Mouse (Mus musculus): ENCODE results near the gene Spata31d1d. TPM values are rescaled to one million over a fixed set of nuclear protein-coding genes. Genes with fewer than 3 reads are reported as not detected.
"Not testable (repeated sequence)": the region's sequence is repeated elsewhere in the genome, so short reads cannot be mapped to it uniquely, and the experiment has no call there.

Gene Spata31d1d
- total RNA-seq, 2 experiments from 2014 or later: not detected

- intact Hi-C loops (cut with DNase I); DNase-seq: not testable (repeated sequence)
These were observed 2.8 kb upstream of the Spata31d1d start for GRCm38 (mm10) chr13:59734347-59734746.

GRCm38 (mm10) chr13:59733936-59734335, 2.4 kb upstream of the Spata31d1d start:
- DNase-seq: no peak
- intact Hi-C loops (cut with DNase I): no loop called here

DNA sequence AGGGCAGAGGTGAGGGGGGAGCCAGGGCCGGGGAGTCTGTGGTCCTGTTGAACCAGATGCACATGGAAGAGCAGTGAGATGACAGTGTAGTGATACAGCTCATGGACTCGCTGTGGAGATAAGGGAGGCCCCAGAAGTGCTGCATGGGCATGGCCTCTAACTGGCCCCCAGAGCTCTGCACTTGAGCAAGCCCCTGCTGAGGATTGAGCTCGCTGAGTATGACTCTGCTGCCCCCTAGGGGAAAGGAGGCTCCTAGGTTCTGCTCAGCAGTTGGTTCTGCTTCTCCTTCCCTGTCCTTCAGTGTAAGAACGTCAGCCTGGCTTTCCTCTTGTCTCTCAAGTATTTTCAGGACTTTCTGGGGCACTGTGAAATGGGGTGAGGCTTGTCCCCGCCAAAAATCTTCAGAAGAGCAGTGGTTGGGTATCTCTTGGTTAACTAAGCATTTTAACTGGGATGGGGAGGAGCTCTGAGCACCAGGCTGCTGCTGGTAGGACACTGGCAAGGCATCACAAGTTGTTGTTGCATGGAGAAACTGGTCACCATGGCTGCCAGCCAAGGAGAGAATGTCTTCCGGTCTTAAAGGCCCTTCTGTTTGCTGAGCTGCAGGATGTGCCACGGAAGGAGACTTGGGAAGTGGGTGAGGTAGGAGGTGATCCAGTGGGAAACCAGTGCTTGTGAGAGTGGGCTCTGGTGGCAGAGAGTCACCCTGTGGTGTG, 3.0 kb downstream of the Spata31d1d start:
- DNase-seq: peak; percentile 89 to 92
- intact Hi-C loops (cut with DNase I): loop anchor here (2.0 to 5.0 kb wide), 4 partner anchors 101 to 1091 kb away; no protein-coding TSS in a partner anchor

- intact Hi-C loops (cut with DNase I): loop anchor here (5.0 kb wide), 3 partner anchors 99 to 1089 kb away; no protein-coding TSS in a partner anchor
- no peak for DNase-seq
These were observed 5.2 kb downstream of the Spata31d1d start for GRCm38 (mm10) chr13:59726139-59726867.

GRCm38 (mm10) chr13:59722089-59722488, 9.5 kb downstream of the Spata31d1d start:
- intact Hi-C loops (cut with DNase I): loop anchor here (5.0 kb wide), 1 partner anchor 75 kb away; no protein-coding TSS in a partner anchor
- DNase-seq: not testable (repeated sequence)

DNA sequence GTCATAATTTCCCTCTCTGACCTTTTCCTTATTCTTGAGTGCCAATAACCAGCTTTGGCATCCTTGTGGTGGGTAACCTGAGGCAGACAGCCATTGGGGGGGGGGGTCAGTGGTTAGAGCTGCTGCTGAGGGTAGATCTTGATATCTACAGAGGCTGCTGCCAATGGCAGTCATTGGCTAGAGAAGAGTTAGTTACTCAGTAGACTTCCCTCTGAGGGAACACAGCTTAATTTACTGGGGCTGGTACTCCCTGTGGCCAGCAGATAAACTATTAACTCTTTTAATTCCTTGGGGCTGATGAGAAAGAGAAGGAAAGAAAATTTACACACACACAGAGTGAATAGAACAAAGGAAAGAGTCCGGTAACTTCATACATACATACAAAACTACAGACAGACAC, 12.1 kb downstream of the Spata31d1d start:
- no peak for DNase-seq
- intact Hi-C loops (cut with DNase I): no loop called here

GRCm38 (mm10) chr13:59718857-59719440, 12.6 kb downstream of the Spata31d1d start:
- DNase-seq: peak; percentile 27 to 36
- intact Hi-C loops (cut with DNase I): not testable (repeated sequence)

- DNase-seq: no peak
These were observed 17.8 kb downstream of the Spata31d1d start for GRCm38 (mm10) chr13:59713710-59714109.

GRCm38 (mm10) chr13:59711984-59712383, 19.6 kb downstream of the Spata31d1d start, which contains the start of gene Spata31d1b:
Gene Spata31d1b (plus strand): TSS chr13:59712284.
- intact Hi-C loops (cut with DNase I); DNase-seq: not testable (repeated sequence)

More at GRCm38 (mm10) chr13:59713710-59714109, 17.8 kb downstream of the Spata31d1d start:
- intact Hi-C loops (cut with DNase I): no loop called here

DNA sequence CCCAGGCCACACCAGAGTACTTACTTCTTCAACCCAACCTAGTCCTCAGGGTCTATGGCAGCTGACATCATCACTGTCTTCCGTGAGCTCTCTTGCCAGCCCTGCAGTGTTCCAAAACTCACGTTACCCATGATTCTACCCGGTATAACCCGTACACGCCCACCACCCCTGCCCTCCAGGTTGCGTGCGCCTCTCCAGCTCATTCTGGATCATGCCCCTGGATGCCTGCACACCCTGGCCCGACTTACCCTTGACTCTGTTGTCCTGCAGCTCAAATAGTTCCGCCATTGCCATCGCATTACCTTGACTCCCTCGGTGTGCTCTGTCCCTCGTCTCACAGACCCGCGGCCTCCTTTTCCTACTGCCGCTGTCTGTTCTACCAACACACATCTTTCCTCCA, 21.3 kb downstream of the Spata31d1d start, which contains the start of gene Spata31d1a:
Gene Spata31d1a, minus strand, starts transcription at position 101 of the 400 bp plus-strand sequence.
- intact Hi-C loops (cut with DNase I): no loop called here
- DNase-seq: no peak

- peak; percentile 12 to 20 for DNase-seq
- intact Hi-C loops (cut with DNase I): no loop called here
These were observed 27.0 kb downstream of the Spata31d1d start for GRCm38 (mm10) chr13:59704562-59704961.

GRCm38 (mm10) chr13:59703514-59703913, 28.0 kb downstream of the Spata31d1d start:
- no peak for DNase-seq
- intact Hi-C loops (cut with DNase I): no loop called here

DNA sequence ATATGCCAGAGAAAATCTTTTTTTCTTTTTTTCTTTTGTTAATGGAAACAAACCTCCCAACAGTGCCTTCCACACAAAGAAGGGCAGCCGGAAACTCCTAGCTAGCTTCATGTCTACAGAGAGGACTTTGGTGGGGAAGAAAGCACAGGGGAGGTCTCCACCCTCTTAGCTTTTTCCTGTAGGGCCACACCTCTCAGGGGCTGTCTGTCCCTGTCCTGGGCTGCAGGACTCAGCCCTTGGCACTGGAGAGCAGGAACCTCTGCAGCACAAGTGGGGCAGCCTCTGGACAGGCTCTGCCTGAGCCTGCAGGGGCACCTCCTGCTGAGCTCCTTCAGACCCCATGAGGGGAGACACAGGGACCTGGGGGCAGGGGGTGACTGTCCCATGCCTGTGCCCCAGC, 31.4 kb downstream of the Spata31d1d start:
- DNase-seq; intact Hi-C loops (cut with DNase I): not testable (repeated sequence)

DNA sequence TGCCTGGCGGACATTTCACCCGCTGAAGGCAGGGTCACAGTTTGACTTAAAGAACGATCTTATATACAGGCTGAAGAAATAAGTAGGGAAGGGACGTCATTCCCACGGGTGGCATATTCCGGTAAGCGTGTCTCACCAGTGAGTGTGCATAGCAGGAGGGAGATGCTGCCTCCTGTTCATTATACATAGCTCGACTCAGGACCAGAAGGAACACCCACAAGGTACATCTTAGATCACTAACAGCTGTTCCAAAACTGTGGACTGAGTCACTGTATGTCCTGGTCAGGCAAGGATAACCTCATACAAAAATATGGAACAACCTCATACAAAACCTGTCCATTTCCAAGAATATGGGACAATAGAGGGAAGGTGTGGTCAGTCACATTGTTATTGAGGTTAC, 32.4 kb downstream of the Spata31d1d start:
- no peak for DNase-seq
- intact Hi-C loops (cut with DNase I): no loop called here

DNA sequence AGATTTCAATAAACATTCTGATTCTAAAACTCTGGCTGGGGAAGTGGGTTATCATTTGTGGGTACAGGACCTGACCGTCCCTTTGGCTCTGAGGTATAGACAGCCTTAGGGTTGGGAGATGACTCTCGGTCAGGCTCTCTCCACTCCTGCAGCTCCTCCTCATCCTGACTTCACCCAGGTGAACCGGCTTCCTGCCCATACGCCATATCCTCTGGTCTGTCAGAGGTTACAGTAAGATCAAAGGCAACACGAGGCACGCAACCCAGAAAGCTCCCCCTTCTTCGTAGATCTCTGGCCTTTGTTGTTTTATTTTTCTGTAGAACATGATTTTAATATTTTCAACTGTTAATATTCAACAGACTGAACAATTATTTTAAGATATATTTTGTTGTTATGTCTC, 35.8 kb downstream of the Spata31d1d start:
- no peak for DNase-seq
- intact Hi-C loops (cut with DNase I): no loop called here

DNA sequence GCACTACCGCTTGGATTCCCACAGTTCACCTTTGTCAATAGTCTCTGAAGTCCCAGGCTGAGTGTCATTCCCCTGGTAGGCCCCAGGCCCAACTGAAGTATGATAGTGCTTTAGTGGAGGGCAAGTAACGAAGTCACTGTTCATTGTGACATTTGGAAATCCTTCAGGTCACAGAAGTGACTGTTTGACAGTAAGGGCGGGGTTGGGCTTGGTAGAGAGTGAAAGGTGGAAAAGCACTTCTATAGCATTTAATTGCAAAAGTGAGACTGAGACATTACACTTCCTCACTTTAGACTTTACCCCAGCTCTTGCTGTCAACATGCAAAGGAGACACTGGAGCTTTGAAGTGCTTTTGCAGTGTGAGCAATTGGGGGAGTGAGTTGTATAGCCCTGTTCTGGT, 37.5 kb downstream of the Spata31d1d start, which contains the start of gene 4921517D22Rik:
Gene 4921517D22Rik, minus strand, starts transcription at position 101 of the 400 bp plus-strand sequence.
- intact Hi-C loops (cut with DNase I): no loop called here

DNA sequence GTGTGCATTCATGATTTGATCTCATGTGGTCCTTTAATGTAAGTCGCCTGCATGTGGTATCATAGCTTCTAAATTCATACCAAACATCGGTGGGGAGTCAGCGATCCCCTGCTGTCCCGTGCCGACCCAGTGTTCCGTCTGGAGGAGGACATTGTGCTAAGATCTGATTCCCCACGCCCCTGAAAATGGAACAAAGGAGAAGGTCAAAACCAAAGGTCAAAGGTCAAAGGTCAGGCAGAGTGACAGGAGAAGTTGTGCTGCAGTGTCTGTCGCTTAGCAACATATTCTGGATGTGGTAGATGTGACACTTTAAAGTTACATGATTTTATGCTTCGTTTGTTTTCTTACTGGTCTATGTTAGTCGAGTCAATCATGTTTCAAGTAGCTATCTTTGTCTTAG, 40.1 kb downstream of the Spata31d1d start:
- intact Hi-C loops (cut with DNase I): no loop called here
- DNase-seq: no peak

More for the DNA sequence above, 37.5 kb downstream of the Spata31d1d start, which contains the start of gene 4921517D22Rik:
- DNase-seq: no peak

GRCm38 (mm10) chr13:59690576-59690975, 41.0 kb downstream of the Spata31d1d start:
- intact Hi-C loops (cut with DNase I): no loop called here

GRCm38 (mm10) chr13:59689843-59690242, 41.7 kb downstream of the Spata31d1d start:
- no peak for DNase-seq
- intact Hi-C loops (cut with DNase I): no loop called here

More at GRCm38 (mm10) chr13:59690576-59690975, 41.0 kb downstream of the Spata31d1d start:
- no peak for DNase-seq

GRCm38 (mm10) chr13:59689313-59689712, 42.2 kb downstream of the Spata31d1d start:
- DNase-seq: no peak
- intact Hi-C loops (cut with DNase I): no loop called here

DNA sequence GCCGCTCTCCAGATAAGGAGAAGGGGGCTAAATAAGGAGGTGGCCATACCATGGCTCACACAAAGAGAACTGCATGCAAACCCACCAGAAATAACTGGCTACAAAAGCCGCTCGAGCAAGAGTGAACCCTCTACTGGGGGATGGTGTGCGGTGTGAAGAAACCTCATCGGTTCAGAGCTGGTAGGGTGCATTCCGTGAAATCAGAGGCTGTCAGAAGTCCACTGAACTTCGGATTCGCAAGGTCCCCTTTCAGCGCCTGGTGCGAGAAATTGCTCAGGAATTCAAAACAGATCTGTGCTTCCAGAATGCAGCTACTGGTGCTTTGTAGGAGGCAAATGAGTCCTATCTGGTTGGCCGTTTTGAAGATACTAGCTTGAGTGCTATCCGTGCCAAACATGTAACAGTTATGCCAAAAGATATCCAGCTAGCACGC, 43.2 kb downstream of the Spata31d1d start:
- intact Hi-C loops (cut with DNase I): no loop called here
- DNase-seq: peak; percentile 47 to 50
